Mouse (Mus musculus) E14TG2a.4 (cell line): ENCODE results near the gene Serpinb1a.

ENCODE experiments used
- CTCF ChIP-seq: conservative IDR thresholded peaks from 2 replicates; pipeline ENCODE4 v1.5.1; 2014; ENCODE audit warnings: low read length
- NANOG ChIP-seq: IDR thresholded peaks from 2 replicates; pipeline ENCODE4 v1.6.1; 2014; ENCODE audit warnings: borderline replicate concordance, low read length, mixed read lengths
- POU5F1 ChIP-seq: IDR thresholded peaks from 2 replicates; pipeline ENCODE4 v1.6.1; 2014; ENCODE audit warnings: low read length, borderline replicate concordance

- no peak for TF ChIP-seq CTCF
- no peak for TF ChIP-seq NANOG
- TF ChIP-seq POU5F1, result no peak
Observed at GRCm38 (mm10) chr13:32800859-32801258, 50.1 kb downstream of the Serpinb1a start.
